Mouse (Mus musculus) midbrain, postnatal 0 days (tissue): ENCODE measurements around the gene Nckap5. TPM values are rescaled to one million over a fixed set of nuclear protein-coding genes. Genes with fewer than 3 reads are reported as not detected.

ENCODE experiments used
- ATAC-seq: fragments of 200-750 bp; cut with Nextera tagmentation; 2 replicates; pipeline ENCODE4 v1.8.0; 2017; ENCODE audit warnings: moderate number of reproducible peaks, mild to moderate bottlenecking, moderate TSS enrichment, moderate library complexity; ENCODE audit not compliant: low FRiP score
- DNase-seq: peaks from one replicate; pipeline ENCODE4 v3.0.0-alpha.2; 2015; ENCODE audit warnings: low spot score
- H3K27ac ChIP-seq: fragments of 300-500 bp; sonication (generic); 2 replicates; pipeline ENCODE4 v1.5.1; 2014; ENCODE audit warnings: low read depth, mild to moderate bottlenecking, low read length, mixed read lengths
- H3K27me3 ChIP-seq: fragments of 300-500 bp; sonication (generic); 2 replicates; pipeline ENCODE4 v1.6.1; 2014; ENCODE audit warnings: low read length, control low read depth, mixed read lengths; ENCODE audit not compliant: insufficient read depth
- H3K36me3 ChIP-seq: fragments of 300-500 bp; sonication (generic); 2 replicates; pipeline ENCODE4 v1.6.1; 2014; ENCODE audit warnings: low read length, control low read depth, mixed read lengths; ENCODE audit not compliant: insufficient read depth
- H3K4me1 ChIP-seq: fragments of 300-500 bp; sonication (generic); 2 replicates; pipeline ENCODE4 v1.6.1; 2014; ENCODE audit warnings: mild to moderate bottlenecking, control low read depth, antibody characterized with exemption, low read length, mixed read lengths; ENCODE audit not compliant: insufficient read depth
- H3K4me2 ChIP-seq: fragments of 300-500 bp; sonication (generic); 2 replicates; pipeline ENCODE4 v1.6.1; 2014; ENCODE audit warnings: low read depth, mild to moderate bottlenecking, low read length, mixed read lengths; ENCODE audit not compliant: poor library complexity, severe bottlenecking
- H3K4me3 ChIP-seq: fragments of 300-500 bp; sonication (generic); 2 replicates; pipeline ENCODE4 v1.5.1; 2014; ENCODE audit warnings: low read depth, mild to moderate bottlenecking, low read length, moderate library complexity
- H3K9ac ChIP-seq: fragments of 300-500 bp; sonication (generic); replicated peaks from 2 replicates; pipeline ENCODE4 v1.6.1; 2014; ENCODE audit warnings: mild to moderate bottlenecking, low read length, moderate library complexity, mixed read lengths; ENCODE audit not compliant: poor library complexity, severe bottlenecking
- H3K9me3 ChIP-seq: fragments of 300-500 bp; sonication (generic); 2 replicates; pipeline ENCODE4 v1.6.1; 2016; ENCODE audit warnings: low read length, control low read depth
- CTCF ChIP-seq: IDR thresholded peaks from 2 replicates; pipeline ENCODE4 v1.5.1; 2016; ENCODE audit warnings: antibody characterized with exemption, mild to moderate bottlenecking
- WGBS: fragments of 180-500 bp; shearing (Covaris S2); extraction: QIAGEN DNeasy Blood & Tissue Kit; methylation state at CpG from one replicate; pipeline ENCODE4 v1.1.7; 2014; 5-methylcytosine and 5-hydroxymethylcytosine counted together
- polyA plus RNA-seq: library from polyadenylated mRNA; unstranded; fragments of >200 nt; fragmentation: Nextera tagmentation; extraction: Ambion mirVana; gene quantifications from 2 replicates; pipeline ENCODE4 v1.2.1, GENCODE M21; 2015
- total RNA-seq: library from RNA; depleted of rRNA; stranded (reverse); fragments of >200 nt; gene quantifications from 2 replicates; pipeline ENCODE4 v1.2.3, GENCODE M21; 2014

Nckap5 gene
- total and polyA plus RNA-seq, 2 experiments from 2014 or later, result 6.3 to 8.7 TPM

- Histone ChIP-seq H3K4me3 (no peak overlapping the region), H3K27me3 (no peaks in the 10 kb centered on the region), H3K36me3 (no peaks in the 10 kb centered on the region), H3K27ac (no peak overlapping the region), H3K4me1 (no peaks in the 10 kb centered on the region), H3K9ac (no peak overlapping the region), H3K4me2 (no peak overlapping the region), H3K9me3 (no peaks in the 10 kb centered on the region)
- peak; percentile 76 for DNase-seq
- TF ChIP-seq CTCF, result no peak
- ATAC-seq, result no peak
- 54% methylated on average over 5 of the region's 5 CpGs for WGBS
Observed at GRCm38 (mm10) chr1:126469818-126470544, 360.6 kb downstream of the Nckap5 start.

DNA sequence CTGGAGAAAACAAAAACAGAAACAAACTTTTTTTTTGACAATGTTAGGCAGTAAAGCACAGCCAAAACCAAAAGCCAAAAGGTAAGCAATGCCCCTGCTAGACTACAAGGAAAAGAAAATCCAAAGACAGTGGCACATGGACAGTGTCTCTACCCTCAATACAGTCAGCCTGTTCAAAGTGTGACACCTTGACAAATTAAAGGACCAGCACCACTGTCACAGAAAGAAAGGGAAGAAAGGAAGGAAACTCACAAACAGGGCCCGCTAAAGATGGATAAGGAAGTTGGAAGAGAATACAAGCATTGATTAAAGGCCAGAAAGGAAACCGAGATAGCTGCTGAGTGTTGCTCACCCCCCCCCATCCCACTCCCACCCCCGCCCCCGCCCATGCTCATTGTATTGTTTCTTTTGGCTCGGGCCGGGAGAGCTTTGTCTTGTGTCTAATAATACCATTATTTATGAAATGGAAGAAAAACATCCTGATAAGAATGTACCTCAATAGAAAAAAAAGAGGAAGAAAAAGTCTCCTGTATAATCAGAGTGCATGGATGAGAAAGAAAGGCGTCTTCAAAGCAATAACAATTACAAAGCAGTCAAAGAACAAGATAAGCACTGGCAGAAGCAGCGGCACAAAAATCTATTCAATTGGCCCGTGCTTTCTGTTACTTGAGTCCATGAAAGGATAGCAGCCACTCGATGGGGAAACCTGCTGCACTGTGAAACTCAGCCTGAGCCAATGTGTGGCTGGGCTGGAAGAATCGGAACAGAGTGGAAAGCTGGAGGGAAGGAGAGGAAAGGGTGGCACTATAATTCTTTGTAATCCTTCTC lies 368.9 kb downstream of the Nckap5 start:
- H3K27ac ChIP-seq, result no peak overlapping the region
- no peaks in the 10 kb centered on the region for H3K9me3 ChIP-seq
- no peak overlapping the region for H3K9ac ChIP-seq
- no peaks in the 10 kb centered on the region for H3K27me3 ChIP-seq
- no peak for ATAC-seq
- H3K4me1 ChIP-seq, result no peaks in the 10 kb centered on the region
- H3K4me3 ChIP-seq, result no peak overlapping the region
- H3K4me2 ChIP-seq, result no peak overlapping the region
- 23% methylated on average over 11 of the region's 11 CpGs for WGBS
- peak; percentile 26 for DNase-seq
- no peaks in the 10 kb centered on the region for H3K36me3 ChIP-seq
- no peak for TF ChIP-seq CTCF

DNA sequence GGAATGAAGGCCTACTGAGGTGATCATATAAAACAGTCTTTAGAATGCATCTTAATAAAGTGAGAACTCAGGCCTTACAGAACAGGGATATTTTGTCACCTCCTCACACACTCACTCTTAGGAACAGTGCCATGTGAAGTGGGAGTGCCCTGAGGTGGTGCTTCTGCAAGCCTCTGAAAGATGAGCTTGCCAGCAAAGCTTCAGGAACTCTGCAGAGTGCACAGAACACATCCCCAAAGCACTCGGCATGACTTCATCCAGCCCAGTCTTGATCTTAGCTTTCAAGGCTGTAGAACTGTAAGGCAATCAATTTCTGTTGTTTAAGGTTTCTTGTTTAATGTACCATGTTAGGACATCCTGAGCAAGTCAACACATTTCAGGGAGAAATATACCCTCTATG lies 372.9 kb downstream of the Nckap5 start:
- no peaks in the 10 kb centered on the region for H3K9me3 ChIP-seq
- 84% methylated on average over 1 of the region's 1 CpGs for WGBS

DNA sequence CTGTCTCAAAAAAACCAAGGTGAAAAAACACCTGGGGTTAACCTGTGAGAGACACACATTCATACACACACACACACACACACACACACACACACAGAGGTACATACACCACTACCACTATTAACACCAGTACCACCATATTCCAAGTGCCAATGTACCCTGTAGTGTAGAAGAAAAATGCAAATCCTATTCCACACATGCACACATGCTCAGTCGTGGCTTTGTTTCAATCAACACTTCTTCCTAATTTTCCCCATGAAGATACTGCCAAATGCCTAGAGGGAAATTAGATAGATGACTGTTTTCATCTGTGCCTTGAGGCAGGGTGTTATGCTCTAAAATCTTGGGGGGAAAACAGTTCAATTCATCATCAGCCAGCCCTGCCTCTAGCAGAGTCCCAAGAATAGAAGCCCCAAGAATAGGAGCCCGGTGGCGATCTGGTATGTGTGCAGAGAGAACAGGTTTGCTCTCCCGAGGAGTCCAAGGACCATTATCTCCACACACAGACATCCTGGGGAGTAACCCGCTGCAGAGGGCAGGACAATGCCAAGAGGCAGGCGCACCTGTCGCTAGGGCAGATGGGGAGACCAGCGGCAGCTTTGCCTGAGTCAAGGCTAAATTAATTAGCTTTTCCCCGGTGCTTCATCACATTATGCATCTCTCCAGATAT lies 376.0 kb downstream of the Nckap5 start:
- Histone ChIP-seq H3K9ac (no peak overlapping the region), H3K4me3 (no peak overlapping the region), H3K9me3 (no peaks in the 10 kb centered on the region), H3K27me3 (no peaks in the 10 kb centered on the region), H3K36me3 (no peaks in the 10 kb centered on the region), H3K4me2 (no peak overlapping the region), H3K4me1 (no peaks in the 10 kb centered on the region), H3K27ac (no peak overlapping the region)
- WGBS, result 36% methylated on average over 9 of the region's 9 CpGs
- DNase-seq (peak; percentile 73), ATAC-seq (no peak)
- TF ChIP-seq CTCF, result no peak

More for the DNA sequence above, 372.9 kb downstream of the Nckap5 start:
- H3K27ac ChIP-seq, result no peak overlapping the region
- no peaks in the 10 kb centered on the region for H3K36me3 ChIP-seq
- no peak overlapping the region for H3K4me2 ChIP-seq
- no peaks in the 10 kb centered on the region for H3K27me3 ChIP-seq
- TF ChIP-seq CTCF, result no peak
- no peak for DNase-seq
- H3K9ac ChIP-seq, result no peak overlapping the region
- H3K4me3 ChIP-seq, result no peak overlapping the region
- no peak for ATAC-seq
- no peaks in the 10 kb centered on the region for H3K4me1 ChIP-seq

DNA sequence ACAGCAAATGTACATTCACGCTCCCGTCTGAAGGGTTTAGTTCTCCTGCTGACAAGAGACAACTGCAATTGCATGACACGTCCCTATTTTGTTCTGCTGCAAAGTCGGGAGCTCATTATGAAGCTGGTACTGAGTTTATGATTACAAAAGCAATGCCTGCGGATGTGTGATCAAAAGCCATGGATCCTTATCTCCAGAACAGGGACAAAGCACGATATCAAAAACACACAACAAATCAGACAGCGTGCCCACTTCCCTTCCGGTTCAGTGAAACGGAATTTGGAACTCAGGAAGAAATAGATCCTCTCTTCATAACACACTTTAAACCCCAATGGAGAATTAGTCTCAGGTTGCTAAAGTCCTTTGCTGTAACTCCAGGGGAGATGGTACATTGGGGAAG lies 379.1 kb downstream of the Nckap5 start:
- H3K36me3 ChIP-seq, result no peaks in the 10 kb centered on the region
- no peak for TF ChIP-seq CTCF
- H3K4me3 ChIP-seq, result no peak overlapping the region
- no peak overlapping the region for H3K4me2 ChIP-seq
- H3K9me3 ChIP-seq, result no peaks in the 10 kb centered on the region
- ATAC-seq (no peak), DNase-seq (no peak)
- H3K9ac ChIP-seq, result no peak overlapping the region
- no peaks in the 10 kb centered on the region for H3K27me3 ChIP-seq
- 50% methylated on average over 9 of the region's 9 CpGs for WGBS
- H3K27ac ChIP-seq, result no peak overlapping the region
- H3K4me1 ChIP-seq, result no peaks in the 10 kb centered on the region

DNA sequence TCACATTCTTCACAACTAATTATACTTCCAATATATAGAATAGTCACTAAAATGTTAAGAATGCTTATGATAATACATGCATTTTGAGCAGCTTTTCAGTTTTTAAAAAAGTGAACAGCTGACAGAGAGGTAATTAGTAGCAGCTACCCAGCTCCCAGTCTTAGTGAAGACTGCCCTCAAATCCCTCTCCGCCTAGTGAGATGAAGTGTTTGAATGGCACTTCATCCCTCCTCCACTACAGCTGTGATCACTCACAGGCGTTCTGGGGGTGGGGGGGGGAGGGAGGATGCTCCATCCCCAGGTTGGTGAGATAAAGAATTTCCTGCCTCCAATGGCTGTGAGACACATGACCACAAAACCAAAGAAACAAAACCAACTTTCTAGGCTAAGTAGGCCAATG lies 381.2 kb downstream of the Nckap5 start:
- H3K36me3 ChIP-seq, result no peaks in the 10 kb centered on the region
- no peak overlapping the region for H3K4me3 ChIP-seq
- ATAC-seq, result no peak
- H3K9me3 ChIP-seq, result no peaks in the 10 kb centered on the region
- no peak overlapping the region for H3K9ac ChIP-seq
- no peak for DNase-seq
- no peak overlapping the region for H3K4me2 ChIP-seq
- no peak for TF ChIP-seq CTCF
- H3K27me3 ChIP-seq, result no peaks in the 10 kb centered on the region
- no peak overlapping the region for H3K27ac ChIP-seq
- H3K4me1 ChIP-seq, result no peaks in the 10 kb centered on the region
- 45% methylated on average over 2 of the region's 2 CpGs for WGBS
